Mouse (Mus musculus): ENCODE data around the gene Hhat. TPM values are rescaled to one million over a fixed set of nuclear protein-coding genes. Genes with fewer than 3 reads are reported as not detected.

Gene Hhat
- polyA plus RNA-seq, 2 experiments = 10.0 to 12.6 TPM

- no peak for TF ChIP-seq POLR2A (IDR thresholded peaks at IDR 0.05; ENCODE audit: borderline replicate concordance, extremely low read depth, insufficient read depth, insufficient read length)
- Histone ChIP-seq H3K4me3 (replicated peaks; ENCODE audit: low read length) (no peak overlapping the region), H3K9me3 (ENCODE audit: control insufficient read depth, low read length) (no peaks in the 10 kb centered on the region), H3K4me2 (replicated peaks; ENCODE audit: low read depth, low read length, severe bottlenecking) (no peak overlapping the region), H3K27me3 (ENCODE audit: control insufficient read depth, insufficient read depth, low read length) (no peaks in the 10 kb centered on the region), H3K27ac (replicated peaks; ENCODE audit: low read depth, low read length) (no peak overlapping the region), H3K9ac (ENCODE audit: low read depth, low read length, severe bottlenecking) (no peak overlapping the region), H3K4me1 (ENCODE audit: control insufficient read depth, insufficient read depth, low read length) (peaks cover 16% of the 10 kb centered on the region), H3K36me3 (ENCODE audit: control insufficient read depth, insufficient read depth, low read length) (no peaks in the 10 kb centered on the region)
- DNase-seq (ENCODE audit: low spot score) (no peak), ATAC-seq (ENCODE audit: low FRiP score, low read depth) (peak; percentile 72; the same call in 1 of the 2 replicates)
- 60% methylated on average over 13 of the region's 13 CpGs for WGBS
Measured at GRCm38 (mm10) chr1:192755685-192756606, 15.1 kb downstream of the Hhat start.

GRCm38 (mm10) chr1:192755246-192755645, 15.8 kb downstream of the Hhat start:
- ATAC-seq (ENCODE audit: low FRiP score, low read depth) = no peak
- H3K27ac ChIP-seq (replicated peaks; ENCODE audit: low read depth, low read length) = no peak overlapping the region
- WGBS = 91% methylated on average over 13 of the region's 13 CpGs
- no peak overlapping the region for H3K4me3 ChIP-seq (replicated peaks; ENCODE audit: low read length)
- no peaks in the 10 kb centered on the region for H3K36me3 ChIP-seq (ENCODE audit: control insufficient read depth, insufficient read depth, low read length)
- TF ChIP-seq POLR2A (IDR thresholded peaks at IDR 0.05; ENCODE audit: borderline replicate concordance, extremely low read depth, insufficient read depth, insufficient read length) = no peak
- no peaks in the 10 kb centered on the region for H3K9me3 ChIP-seq (ENCODE audit: control insufficient read depth, low read length)
- no peaks in the 10 kb centered on the region for H3K27me3 ChIP-seq (ENCODE audit: control insufficient read depth, insufficient read depth, low read length)
- H3K4me2 ChIP-seq (replicated peaks; ENCODE audit: low read depth, low read length, severe bottlenecking) = no peak overlapping the region
- DNase-seq (ENCODE audit: low spot score) = no peak
- peaks cover 16% of the 10 kb centered on the region for H3K4me1 ChIP-seq (ENCODE audit: control insufficient read depth, insufficient read depth, low read length)
- H3K9ac ChIP-seq (ENCODE audit: low read depth, low read length, severe bottlenecking) = no peak overlapping the region

GRCm38 (mm10) chr1:192754268-192754667, 16.8 kb downstream of the Hhat start:
- ATAC-seq (ENCODE audit: low FRiP score, low read depth) (no peak), DNase-seq (ENCODE audit: low spot score) (no peak)
- H3K9me3 ChIP-seq (ENCODE audit: control insufficient read depth, low read length) = no peaks in the 10 kb centered on the region
- no peaks in the 10 kb centered on the region for H3K27me3 ChIP-seq (ENCODE audit: control insufficient read depth, insufficient read depth, low read length)
- no peaks in the 10 kb centered on the region for H3K36me3 ChIP-seq (ENCODE audit: control insufficient read depth, insufficient read depth, low read length)
- 88% methylated on average over 4 of the region's 4 CpGs for WGBS
- H3K4me3 ChIP-seq (replicated peaks; ENCODE audit: low read length) = no peak overlapping the region
- H3K4me2 ChIP-seq (replicated peaks; ENCODE audit: low read depth, low read length, severe bottlenecking) = no peak overlapping the region
- H3K9ac ChIP-seq (ENCODE audit: low read depth, low read length, severe bottlenecking) = no peak overlapping the region
- H3K4me1 ChIP-seq (ENCODE audit: control insufficient read depth, insufficient read depth, low read length) = peaks cover 16% of the 10 kb centered on the region
- no peak for TF ChIP-seq POLR2A (IDR thresholded peaks at IDR 0.05; ENCODE audit: borderline replicate concordance, extremely low read depth, insufficient read depth, insufficient read length)
- no peak overlapping the region for H3K27ac ChIP-seq (replicated peaks; ENCODE audit: low read depth, low read length)

GRCm38 (mm10) chr1:192752659-192753601, 18.1 kb downstream of the Hhat start:
- DNase-seq (ENCODE audit: low spot score) (peak; percentile 19), ATAC-seq (ENCODE audit: low FRiP score, low read depth) (no peak)
- Histone ChIP-seq H3K9me3 (ENCODE audit: control insufficient read depth, low read length) (no peaks in the 10 kb centered on the region), H3K36me3 (ENCODE audit: control insufficient read depth, insufficient read depth, low read length) (no peaks in the 10 kb centered on the region), H3K4me2 (replicated peaks; ENCODE audit: low read depth, low read length, severe bottlenecking) (peak overlapping the region; percentile 21; the same call in 1 of the 2 replicates), H3K27me3 (ENCODE audit: control insufficient read depth, insufficient read depth, low read length) (no peaks in the 10 kb centered on the region), H3K27ac (replicated peaks; ENCODE audit: low read depth, low read length) (0 out of 2 replicates have a peak overlapping the region, but pooled peaks have one; percentile 19), H3K9ac (ENCODE audit: low read depth, low read length, severe bottlenecking) (no peak overlapping the region), H3K4me3 (replicated peaks; ENCODE audit: low read length) (no peak overlapping the region), H3K4me1 (ENCODE audit: control insufficient read depth, insufficient read depth, low read length) (peaks cover 16% of the 10 kb centered on the region)
- TF ChIP-seq POLR2A (IDR thresholded peaks at IDR 0.05; ENCODE audit: borderline replicate concordance, extremely low read depth, insufficient read depth, insufficient read length) = no peak
- 29% methylated on average over 8 of the region's 8 CpGs for WGBS

GRCm38 (mm10) chr1:192750042-192750437, 21.0 kb downstream of the Hhat start:
- Histone ChIP-seq H3K4me3 (replicated peaks; ENCODE audit: low read length) (no peak overlapping the region), H3K27ac (replicated peaks; ENCODE audit: low read depth, low read length) (no peak overlapping the region), H3K27me3 (ENCODE audit: control insufficient read depth, insufficient read depth, low read length) (no peaks in the 10 kb centered on the region), H3K36me3 (ENCODE audit: control insufficient read depth, insufficient read depth, low read length) (no peaks in the 10 kb centered on the region), H3K4me1 (ENCODE audit: control insufficient read depth, insufficient read depth, low read length) (peaks cover 11% of the 10 kb centered on the region), H3K9me3 (ENCODE audit: control insufficient read depth, low read length) (no peaks in the 10 kb centered on the region), H3K4me2 (replicated peaks; ENCODE audit: low read depth, low read length, severe bottlenecking) (no peak overlapping the region), H3K9ac (ENCODE audit: low read depth, low read length, severe bottlenecking) (no peak overlapping the region)
- ATAC-seq (ENCODE audit: low FRiP score, low read depth) = no peak
- no peak for TF ChIP-seq POLR2A (IDR thresholded peaks at IDR 0.05; ENCODE audit: borderline replicate concordance, extremely low read depth, insufficient read depth, insufficient read length)
- no peak for DNase-seq (ENCODE audit: low spot score)
- 64% methylated on average over 4 of the region's 4 CpGs for WGBS
